Mouse (Mus musculus): Measurements from ENCODE around the gene Il12b.
"Not testable (repeated sequence)": the region's sequence is repeated elsewhere in the genome, so short reads cannot be mapped to it uniquely, and the experiment has no call there.

Gene Il12b

GRCm38 (mm10) chr11:44412276-44412675 lies 12.4 kb downstream of the Il12b start:
- DNase-seq, result no peak

GRCm38 (mm10) chr11:44413371-44413770 lies 13.5 kb downstream of the Il12b start:
- no peak for DNase-seq

DNA sequence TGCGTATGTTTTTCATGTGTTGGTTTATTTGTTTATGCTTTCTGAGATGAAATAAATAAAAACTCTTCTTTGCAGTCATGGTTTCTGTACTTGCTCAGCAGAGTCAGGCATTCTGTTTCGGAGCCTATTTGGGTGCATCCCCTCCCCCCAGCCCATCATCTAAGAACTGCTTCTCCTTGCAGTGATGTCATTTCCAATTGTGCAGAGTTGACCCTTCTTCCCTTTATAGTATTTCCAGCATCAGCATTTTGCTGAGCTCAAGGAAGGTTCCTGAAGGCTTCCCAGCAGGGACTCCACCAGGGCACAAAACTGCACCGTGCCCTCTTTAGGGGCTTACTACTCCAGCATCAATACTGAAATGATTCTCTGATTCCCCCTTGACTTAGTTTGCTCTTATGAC lies 14.7 kb downstream of the Il12b start:
- no peak for DNase-seq

DNA sequence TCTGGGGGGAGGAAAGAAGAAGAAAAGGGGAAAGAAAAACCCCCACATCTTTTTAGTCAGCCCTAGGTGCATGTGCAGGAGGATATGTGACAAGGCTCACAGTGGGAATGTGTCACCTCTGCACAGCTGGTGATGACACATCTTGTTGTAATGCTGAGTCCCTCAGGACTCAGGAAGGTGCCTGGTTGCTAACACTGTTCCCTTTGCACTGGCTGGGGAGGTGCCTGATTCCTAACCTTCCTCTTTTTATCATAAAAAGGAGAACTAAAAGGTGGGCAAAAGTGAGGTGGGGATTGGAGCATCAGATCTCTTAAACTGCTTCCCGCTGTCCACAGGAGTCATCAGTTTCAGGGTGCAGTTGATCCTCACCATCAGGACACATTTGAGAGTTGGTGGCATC lies 17.5 kb downstream of the Il12b start:
- DNase-seq, result no peak

GRCm38 (mm10) chr11:44422337-44423111 lies 22.7 kb downstream of the Il12b start:
- no peak for DNase-seq

DNA sequence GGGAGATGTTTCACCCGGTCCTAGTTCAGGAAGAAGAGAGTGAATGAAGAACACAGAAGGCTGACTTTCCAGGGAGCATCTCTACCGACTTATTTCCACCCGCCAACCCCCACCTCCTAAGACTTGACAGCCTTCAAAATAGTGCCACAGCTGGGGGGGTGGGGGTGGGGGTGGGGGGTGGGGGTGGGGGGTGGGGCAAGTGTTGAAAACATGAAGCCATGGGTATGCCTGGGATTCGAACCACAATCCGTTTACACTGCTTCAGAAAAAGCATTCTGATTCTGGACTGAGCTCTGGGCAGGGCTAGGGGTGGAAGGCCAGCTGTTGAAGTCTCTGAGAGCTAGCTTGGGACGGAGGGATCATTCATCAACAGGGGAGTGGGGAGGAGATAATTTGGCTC lies 23.4 kb downstream of the Il12b start:
- no peak for DNase-seq

DNA sequence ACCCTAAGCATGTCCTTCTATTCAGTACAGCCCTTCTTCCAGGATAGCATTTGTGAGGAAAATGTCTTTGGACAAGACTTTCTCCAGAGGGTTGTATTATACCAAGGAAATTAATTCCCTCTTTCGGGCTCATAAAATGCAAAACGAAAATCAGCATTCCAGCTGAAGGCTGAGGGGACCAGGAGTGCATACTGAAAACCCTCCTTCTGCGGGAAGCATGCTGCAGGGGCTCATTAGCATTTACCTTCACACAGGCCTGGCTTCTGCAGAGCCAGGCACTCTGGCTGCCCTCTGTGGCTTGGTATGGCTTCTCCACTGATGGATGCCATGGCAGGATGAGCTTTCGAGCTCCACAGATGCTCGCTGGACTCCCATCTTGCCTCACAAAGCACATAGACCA lies 24.1 kb downstream of the Il12b start:
- no peak for DNase-seq

GRCm38 (mm10) chr11:44425006-44425405 lies 25.1 kb downstream of the Il12b start:
- DNase-seq, result no peak

- peak; percentile 34 for DNase-seq
Measured at GRCm38 (mm10) chr11:44425626-44426025, 25.8 kb downstream of the Il12b start.

DNA sequence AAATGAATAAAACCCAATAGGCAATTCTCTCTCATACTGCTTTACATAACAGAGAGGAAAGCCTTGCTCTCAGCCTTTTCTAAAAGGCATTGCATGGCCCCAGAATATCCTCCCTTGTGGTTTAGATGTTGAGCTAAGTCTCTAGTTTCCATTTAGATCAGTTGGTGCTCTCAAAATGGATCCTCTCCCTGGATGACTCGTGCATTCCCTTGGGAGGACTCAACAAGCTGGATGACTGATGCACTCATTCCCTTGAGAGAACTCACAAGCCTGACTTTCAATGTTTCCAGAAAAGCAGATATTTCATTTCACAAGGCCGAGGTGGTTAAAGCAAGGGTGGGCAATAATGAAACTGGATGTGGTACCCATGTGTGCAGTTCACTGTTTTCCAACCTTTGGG lies 28.1 kb downstream of the Il12b start:
- no peak for DNase-seq

DNA sequence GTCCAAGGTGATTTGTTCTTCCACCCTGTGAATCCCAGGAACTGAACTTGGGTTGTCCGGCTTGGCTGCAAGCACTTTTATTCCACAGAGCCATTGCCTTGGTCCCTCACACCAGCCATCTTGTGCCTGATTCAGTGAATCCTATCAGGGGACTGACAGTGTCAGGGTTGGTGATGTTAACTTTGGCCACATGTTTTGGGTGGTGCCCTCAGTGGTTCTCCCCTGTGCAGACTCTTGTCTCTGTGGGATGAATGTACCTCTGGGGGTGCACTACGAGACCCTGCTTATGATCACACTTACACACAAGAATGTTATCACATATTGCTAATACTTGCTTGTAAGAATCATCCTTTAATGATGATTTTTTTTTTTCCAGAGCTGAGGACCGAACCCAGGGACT lies 30.2 kb downstream of the Il12b start:
- DNase-seq, result no peak

DNA sequence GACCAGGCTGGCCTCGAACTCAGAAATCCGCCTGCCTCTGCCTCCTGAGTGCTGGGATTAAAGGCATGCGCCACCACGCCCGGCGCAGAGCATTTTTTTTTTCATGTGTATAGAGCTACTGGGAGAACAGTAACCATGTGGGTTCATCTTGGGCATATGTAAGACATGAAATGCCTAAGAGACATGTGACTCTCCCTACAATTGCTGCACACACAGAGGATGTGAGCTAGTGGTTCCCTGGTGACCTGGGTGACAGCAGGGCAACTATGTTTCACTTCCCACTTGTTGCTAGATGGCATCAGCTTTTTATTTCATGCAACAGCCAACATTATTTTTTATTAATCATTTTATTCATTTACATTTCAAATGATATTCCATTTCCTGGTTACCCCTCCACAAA lies 37.9 kb downstream of the Il12b start:
- no peak for DNase-seq

DNA sequence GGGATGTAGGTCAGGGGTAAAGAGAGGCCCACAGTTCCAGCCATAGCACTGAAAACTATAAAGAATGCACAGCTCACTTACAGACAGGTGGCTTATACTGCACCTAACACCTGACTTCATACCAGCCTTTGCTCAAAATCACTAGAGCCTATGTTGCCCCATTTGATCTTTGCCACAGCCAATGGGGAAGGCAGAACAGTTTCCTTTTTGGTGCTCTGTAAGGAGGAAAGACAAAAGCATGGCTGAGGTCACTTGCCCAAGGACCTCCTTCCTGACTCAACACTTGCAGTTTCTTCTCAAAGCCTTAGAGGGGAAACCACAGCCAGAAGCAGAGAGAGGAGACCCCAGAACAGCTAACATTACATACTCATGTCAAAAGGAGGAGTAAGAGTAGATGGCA lies 51.2 kb downstream of the Il12b start:
- DNase-seq, result no peak

GRCm38 (mm10) chr11:44452016-44452415 lies 52.2 kb downstream of the Il12b start:
- DNase-seq, result not testable (repeated sequence)

GRCm38 (mm10) chr11:44453423-44453822 lies 53.6 kb downstream of the Il12b start:
- DNase-seq, result peak; percentile 61

DNA sequence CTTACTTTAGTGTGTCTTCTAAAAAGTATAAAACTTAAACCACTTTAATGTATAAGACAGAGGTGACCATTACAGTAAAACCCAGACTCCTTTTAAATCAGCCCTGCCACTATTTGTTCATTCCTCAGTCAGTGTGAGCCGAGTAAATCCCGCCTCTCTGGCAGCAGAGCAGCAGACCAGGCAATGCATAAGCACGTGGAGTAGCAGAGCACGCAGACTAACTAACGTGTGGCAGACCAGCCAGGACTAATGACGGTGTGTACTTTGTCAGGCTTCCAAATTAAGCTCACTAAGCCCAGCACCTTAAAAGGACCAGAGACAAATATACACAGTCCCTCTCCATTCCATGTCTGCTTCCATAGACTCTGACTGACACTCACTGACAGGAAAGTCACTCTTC lies 61.6 kb downstream of the Il12b start:
- no peak for DNase-seq
